Mouse (Mus musculus): ENCODE results near the gene Ufsp1. TPM values are rescaled to one million over a fixed set of nuclear protein-coding genes. Genes with fewer than 3 reads are reported as not detected.

The Ufsp1 gene
- polyA plus RNA-seq, 1 experiment from 2014 or later: 22.3 TPM

DNA sequence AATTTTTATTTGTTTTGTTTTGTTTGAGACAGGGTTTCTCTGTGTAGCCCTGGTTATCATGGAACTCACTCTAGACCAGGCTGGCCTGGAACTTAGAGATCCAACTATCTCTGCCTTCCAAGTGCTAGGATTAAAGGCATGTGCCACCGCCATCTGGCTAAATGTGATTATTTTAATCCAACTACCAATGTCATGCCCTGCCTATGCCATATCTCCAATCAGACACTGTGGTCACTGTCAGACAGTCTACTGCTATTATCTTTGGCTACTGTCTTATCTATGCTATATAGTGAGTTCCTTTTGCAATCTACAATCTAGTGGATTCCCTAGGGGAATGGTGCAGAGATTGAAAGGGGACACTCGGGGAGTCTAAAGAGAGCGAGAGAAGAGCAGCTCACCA, 26.6 kb downstream of the Ufsp1 start:
- Histone ChIP-seq H3K9ac (no peak overlapping the region), H3K9me3 (ENCODE audit: control insufficient read depth, low read length) (no peaks in the 10 kb centered on the region), H3K27ac (no peak overlapping the region), H3K36me3 (replicated peaks; ENCODE audit: control insufficient read depth, insufficient read depth) (peaks cover 70% of the 10 kb centered on the region), H3K4me3 (replicated peaks; ENCODE audit: low read length) (no peak overlapping the region), H3K4me1 (replicated peaks; ENCODE audit: control insufficient read depth, insufficient read depth, low read length) (no peaks in the 10 kb centered on the region), H3K4me2 (replicated peaks) (no peak overlapping the region), H3K27me3 (ENCODE audit: control insufficient read depth, insufficient read depth, low read length) (no peaks in the 10 kb centered on the region)
- DNase-seq (ENCODE audit: low spot score) (no peak), ATAC-seq (ENCODE audit: low FRiP score) (no peak)
- 94% methylated on average over 3 of the region's 3 CpGs for WGBS

DNA sequence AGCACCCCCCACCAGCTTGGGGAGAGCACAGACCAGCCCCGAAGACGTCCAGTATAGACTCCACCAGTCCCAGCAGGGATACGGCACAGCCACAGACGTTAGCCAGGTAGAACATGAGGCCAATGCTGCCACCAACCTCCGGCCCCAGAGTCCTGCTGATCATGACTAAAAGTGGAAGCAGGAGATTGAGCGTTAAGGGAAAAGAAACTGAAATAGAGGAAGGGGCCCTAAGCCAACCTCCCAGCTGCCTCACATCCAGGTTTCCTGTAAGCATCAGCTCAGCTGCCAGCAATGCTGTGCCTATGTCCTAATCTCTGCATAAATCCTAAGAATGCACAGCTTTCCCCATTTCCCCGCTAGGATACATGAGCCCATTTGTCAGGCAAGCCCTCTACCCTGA, 36.5 kb downstream of the Ufsp1 start:
- DNase-seq (ENCODE audit: low spot score): no peak
- no peak for ATAC-seq (ENCODE audit: low FRiP score)
- H3K36me3 ChIP-seq (replicated peaks; ENCODE audit: control insufficient read depth, insufficient read depth): peaks cover 30% of the 10 kb centered on the region
- no peak overlapping the region for H3K4me2 ChIP-seq (replicated peaks)
- no peaks in the 10 kb centered on the region for H3K9me3 ChIP-seq (ENCODE audit: control insufficient read depth, low read length)
- peaks cover 8% of the 10 kb centered on the region for H3K4me1 ChIP-seq (replicated peaks; ENCODE audit: control insufficient read depth, insufficient read depth, low read length)
- H3K4me3 ChIP-seq (replicated peaks; ENCODE audit: low read length): no peak overlapping the region
- H3K9ac ChIP-seq: no peak overlapping the region
- H3K27ac ChIP-seq: no peak overlapping the region
- H3K27me3 ChIP-seq (ENCODE audit: control insufficient read depth, insufficient read depth, low read length): no peaks in the 10 kb centered on the region
- WGBS: 86% methylated on average over 7 of the region's 7 CpGs

DNA sequence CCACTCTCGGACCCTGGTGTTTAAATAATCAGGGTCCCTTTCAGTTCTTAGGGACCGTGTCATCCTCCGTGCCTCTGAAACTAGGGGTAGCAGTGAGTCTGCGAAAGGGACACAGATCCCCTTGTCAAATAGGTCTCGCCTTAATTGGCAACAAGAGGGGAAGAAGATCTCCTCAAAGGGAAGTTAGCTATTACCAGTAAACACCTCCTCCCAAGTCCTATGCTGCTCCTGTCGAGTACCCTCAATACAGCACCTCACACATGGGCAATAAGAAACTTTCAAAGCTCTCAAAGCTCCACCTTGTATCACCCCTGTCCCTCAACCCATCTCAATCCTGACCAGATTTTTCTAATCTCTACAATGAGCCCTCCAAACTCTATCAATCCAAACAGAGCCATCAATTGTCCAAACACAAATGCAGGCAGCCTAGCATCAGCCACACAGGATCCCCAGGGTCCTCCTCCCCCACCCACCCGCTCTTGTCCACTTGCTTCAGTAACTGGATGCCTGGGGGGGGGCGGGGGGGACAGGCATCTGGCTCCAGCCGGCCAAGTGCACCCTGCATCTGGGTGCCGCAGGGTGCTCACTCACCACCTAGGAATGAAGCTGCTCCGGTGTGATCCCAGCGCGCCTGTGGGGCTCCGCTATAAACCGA, 38.6 kb downstream of the Ufsp1 start:
- H3K4me1 ChIP-seq (replicated peaks; ENCODE audit: control insufficient read depth, insufficient read depth, low read length): peaks cover 13% of the 10 kb centered on the region
- peak overlapping the region; percentile 70 for H3K4me2 ChIP-seq (replicated peaks)
- peaks cover 12% of the 10 kb centered on the region; the same call in 1 of the 2 replicates for H3K36me3 ChIP-seq (replicated peaks; ENCODE audit: control insufficient read depth, insufficient read depth)
- WGBS: 18% methylated on average over 15 of the region's 15 CpGs
- ATAC-seq (ENCODE audit: low FRiP score) (no peak; the same call in 1 of the 2 replicates), DNase-seq (ENCODE audit: low spot score) (peak; percentile 26)
- H3K27me3 ChIP-seq (ENCODE audit: control insufficient read depth, insufficient read depth, low read length): no peaks in the 10 kb centered on the region
- H3K9me3 ChIP-seq (ENCODE audit: control insufficient read depth, low read length): no peaks in the 10 kb centered on the region
- H3K9ac ChIP-seq: peak overlapping the region; percentile 81
- H3K27ac ChIP-seq: peak overlapping the region; percentile 76
- peak overlapping the region; percentile 59 for H3K4me3 ChIP-seq (replicated peaks; ENCODE audit: low read length)

DNA sequence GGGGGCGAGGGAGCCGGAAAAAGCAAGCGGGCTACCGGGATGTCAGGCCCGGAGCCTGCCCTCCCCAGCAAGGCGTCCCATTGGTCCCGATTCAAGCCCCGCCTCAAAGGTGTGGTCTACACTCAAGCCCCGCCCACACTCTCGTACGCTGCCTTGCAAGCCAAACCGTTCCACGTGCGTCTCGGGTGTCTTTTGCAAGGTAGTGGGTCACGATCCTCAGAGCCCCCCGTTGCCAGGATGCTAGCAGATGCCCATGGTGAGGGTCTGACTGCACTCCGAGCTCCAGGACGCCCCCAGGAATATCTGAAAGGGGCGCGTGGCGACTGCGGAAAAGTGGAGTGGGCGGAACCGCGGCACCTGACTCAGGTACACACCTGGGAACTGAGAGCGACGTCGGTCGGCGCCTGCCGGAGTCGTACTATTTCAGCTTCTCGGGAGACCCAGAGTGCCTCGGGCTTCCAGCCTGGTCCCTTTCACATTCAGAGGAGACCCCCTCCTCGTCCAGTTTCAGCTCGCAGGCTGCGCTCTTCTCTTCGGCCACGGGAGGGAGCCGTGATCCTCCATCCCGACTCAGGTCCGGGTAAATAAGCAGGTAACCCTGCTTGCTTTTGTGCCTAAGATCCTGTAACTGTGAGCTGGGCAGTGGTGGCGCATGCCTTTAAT, 39.2 kb downstream of the Ufsp1 start, which contains the start of gene Slc12a9:
Gene Slc12a9 (minus strand): TSS at position 86 of the 663 bp plus-strand sequence.
- Histone ChIP-seq H3K4me1 (replicated peaks; ENCODE audit: control insufficient read depth, insufficient read depth, low read length) (peaks cover 13% of the 10 kb centered on the region), H3K4me3 (replicated peaks; ENCODE audit: low read length) (peak within 1 kb of the TSS; percentile 59), H3K27me3 (ENCODE audit: control insufficient read depth, insufficient read depth, low read length) (no peaks in the 10 kb centered on the region), H3K4me2 (replicated peaks) (peak within 1 kb of the TSS; percentile 70), H3K9ac (peak within 1 kb of the TSS; percentile 81), H3K27ac (peak within 1 kb of the TSS; percentile 76), H3K9me3 (ENCODE audit: control insufficient read depth, low read length) (no peaks in the 10 kb centered on the region), H3K36me3 (replicated peaks; ENCODE audit: control insufficient read depth, insufficient read depth) (peaks cover 6% of the 10 kb centered on the region; the same call in 1 of the 2 replicates)
- DNase-seq (ENCODE audit: low spot score) (peak; percentile 96), ATAC-seq (ENCODE audit: low FRiP score) (peak; percentile 91)
- under 1% methylated on average over 44 of the region's 44 CpGs for WGBS

DNA sequence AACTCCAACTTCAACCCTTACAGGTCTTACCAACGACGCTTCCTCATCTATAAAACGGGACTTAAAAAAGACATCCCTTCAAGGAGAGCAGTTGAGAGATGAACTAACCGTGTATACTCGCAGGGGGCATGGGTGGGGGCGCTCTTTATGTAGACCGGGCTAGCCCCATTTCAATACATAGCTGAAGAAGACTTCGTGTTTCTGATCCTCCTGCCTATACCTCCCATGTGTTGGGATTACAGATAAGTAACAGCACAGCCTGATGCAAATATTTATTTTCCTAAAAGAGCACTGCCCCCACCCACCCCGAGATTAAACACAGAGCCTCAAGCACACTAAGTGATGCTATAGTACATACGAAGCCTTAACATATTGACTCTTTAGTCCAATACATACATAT, 39.9 kb downstream of the Ufsp1 start:
- Histone ChIP-seq H3K27ac (no peak overlapping the region; the same call in 1 of the 2 replicates), H3K4me2 (replicated peaks) (peak overlapping the region; percentile 70)
- DNase-seq (ENCODE audit: low spot score): no peak

DNA sequence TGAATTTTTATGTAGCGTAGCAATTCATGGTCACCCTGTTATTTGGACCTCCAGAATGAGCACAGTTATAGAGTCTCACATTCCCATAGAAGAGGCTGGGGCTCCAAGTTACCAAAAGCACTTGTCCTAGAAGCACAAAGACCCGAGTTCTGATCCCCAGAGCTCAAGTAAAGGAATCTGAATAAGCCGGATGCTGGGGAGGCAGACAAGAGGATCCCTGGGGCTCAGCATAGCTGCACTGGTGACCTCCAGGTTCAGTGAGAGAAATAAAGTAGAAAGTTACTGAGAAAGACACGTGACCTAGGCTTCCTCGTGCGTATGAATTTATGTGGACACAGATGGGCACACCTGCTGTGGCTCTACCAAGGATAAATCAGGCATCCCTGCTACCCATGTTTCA, 40.6 kb downstream of the Ufsp1 start:
- Histone ChIP-seq H3K4me3 (replicated peaks; ENCODE audit: low read length) (no peak overlapping the region), H3K27me3 (ENCODE audit: control insufficient read depth, insufficient read depth, low read length) (no peaks in the 10 kb centered on the region), H3K4me2 (replicated peaks) (no peak overlapping the region), H3K36me3 (replicated peaks; ENCODE audit: control insufficient read depth, insufficient read depth) (peaks cover 3% of the 10 kb centered on the region; the same call in 1 of the 2 replicates), H3K4me1 (replicated peaks; ENCODE audit: control insufficient read depth, insufficient read depth, low read length) (peaks cover 26% of the 10 kb centered on the region), H3K9me3 (ENCODE audit: control insufficient read depth, low read length) (no peaks in the 10 kb centered on the region), H3K27ac (no peak overlapping the region), H3K9ac (no peak overlapping the region)
- DNase-seq (ENCODE audit: low spot score) (no peak), ATAC-seq (ENCODE audit: low FRiP score) (no peak)
- WGBS: 67% methylated on average over 6 of the region's 6 CpGs

More for the DNA sequence above, 39.9 kb downstream of the Ufsp1 start:
- Histone ChIP-seq H3K9ac (no peak overlapping the region), H3K36me3 (replicated peaks; ENCODE audit: control insufficient read depth, insufficient read depth) (peaks cover 4% of the 10 kb centered on the region; the same call in 1 of the 2 replicates), H3K4me1 (replicated peaks; ENCODE audit: control insufficient read depth, insufficient read depth, low read length) (peaks cover 20% of the 10 kb centered on the region), H3K9me3 (ENCODE audit: control insufficient read depth, low read length) (no peaks in the 10 kb centered on the region), H3K4me3 (replicated peaks; ENCODE audit: low read length) (no peak overlapping the region), H3K27me3 (ENCODE audit: control insufficient read depth, insufficient read depth, low read length) (no peaks in the 10 kb centered on the region)
- no peak for ATAC-seq (ENCODE audit: low FRiP score)
- 55% methylated on average over 10 of the region's 10 CpGs for WGBS

DNA sequence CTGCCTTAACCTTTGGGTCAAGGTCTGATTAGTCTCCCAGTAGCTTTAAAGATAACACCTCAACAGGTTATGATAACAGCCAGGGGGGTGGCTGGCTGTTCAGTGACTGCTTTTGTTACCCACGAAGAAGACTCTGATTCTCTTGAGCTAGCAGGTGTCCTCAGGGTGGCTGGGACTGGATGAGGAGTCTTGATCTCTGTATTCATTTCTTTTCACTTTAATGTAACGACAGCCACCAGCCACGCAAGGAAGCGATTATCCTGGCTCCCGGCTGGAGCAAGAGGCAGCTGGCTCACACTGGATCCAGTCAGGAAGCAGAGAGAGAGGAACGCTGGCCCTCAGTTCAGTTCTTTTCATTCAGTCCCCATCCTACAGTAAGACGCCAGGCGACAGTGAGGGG, 42.8 kb downstream of the Ufsp1 start:
- H3K9me3 ChIP-seq (ENCODE audit: control insufficient read depth, low read length): no peaks in the 10 kb centered on the region
- H3K4me1 ChIP-seq (replicated peaks; ENCODE audit: control insufficient read depth, insufficient read depth, low read length): peaks cover 25% of the 10 kb centered on the region
- no peaks in the 10 kb centered on the region for H3K36me3 ChIP-seq (replicated peaks; ENCODE audit: control insufficient read depth, insufficient read depth)
- ATAC-seq (ENCODE audit: low FRiP score) (no peak), DNase-seq (ENCODE audit: low spot score) (no peak)
- no peaks in the 10 kb centered on the region for H3K27me3 ChIP-seq (ENCODE audit: control insufficient read depth, insufficient read depth, low read length)
- H3K4me2 ChIP-seq (replicated peaks): no peak overlapping the region
- H3K27ac ChIP-seq: no peak overlapping the region
- 66% methylated on average over 8 of the region's 8 CpGs for WGBS
- H3K9ac ChIP-seq: 0 out of 2 replicates have a peak overlapping the region, but pooled peaks have one; percentile 38
- no peak overlapping the region for H3K4me3 ChIP-seq (replicated peaks; ENCODE audit: low read length)

DNA sequence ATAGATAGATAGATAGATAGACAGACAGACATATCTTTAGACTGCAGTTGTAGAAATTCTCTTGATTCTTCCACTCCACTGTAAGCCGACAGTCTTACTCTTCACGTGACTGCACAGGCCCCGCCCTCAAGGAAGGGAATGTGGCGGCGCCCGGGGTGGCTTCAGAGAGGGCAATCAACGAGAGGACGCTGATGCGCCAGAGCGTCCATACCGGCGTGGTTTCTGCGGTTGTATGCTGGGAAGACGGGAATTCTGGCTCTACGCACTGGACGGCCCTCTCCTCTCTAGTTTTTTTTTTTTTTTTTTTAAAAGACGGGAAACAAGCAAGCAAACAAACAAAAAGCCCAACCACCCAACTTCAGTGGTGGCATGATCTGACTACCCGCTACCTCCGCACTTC, 43.8 kb downstream of the Ufsp1 start:
- peaks cover 18% of the 10 kb centered on the region for H3K4me1 ChIP-seq (replicated peaks; ENCODE audit: control insufficient read depth, insufficient read depth, low read length)
- peak overlapping the region; percentile 40 for H3K4me3 ChIP-seq (replicated peaks; ENCODE audit: low read length)
- peak overlapping the region; percentile 87 for H3K4me2 ChIP-seq (replicated peaks)
- no peaks in the 10 kb centered on the region for H3K9me3 ChIP-seq (ENCODE audit: control insufficient read depth, low read length)
- peak overlapping the region; percentile 62 for H3K9ac ChIP-seq
- H3K36me3 ChIP-seq (replicated peaks; ENCODE audit: control insufficient read depth, insufficient read depth): no peaks in the 10 kb centered on the region
- peak; percentile 88 for DNase-seq (ENCODE audit: low spot score)
- no peaks in the 10 kb centered on the region for H3K27me3 ChIP-seq (ENCODE audit: control insufficient read depth, insufficient read depth, low read length)
- WGBS: under 1% methylated on average over 18 of the region's 19 CpGs
- peak overlapping the region; percentile 91 for H3K27ac ChIP-seq
- peak; percentile 86 for ATAC-seq (ENCODE audit: low FRiP score)

DNA sequence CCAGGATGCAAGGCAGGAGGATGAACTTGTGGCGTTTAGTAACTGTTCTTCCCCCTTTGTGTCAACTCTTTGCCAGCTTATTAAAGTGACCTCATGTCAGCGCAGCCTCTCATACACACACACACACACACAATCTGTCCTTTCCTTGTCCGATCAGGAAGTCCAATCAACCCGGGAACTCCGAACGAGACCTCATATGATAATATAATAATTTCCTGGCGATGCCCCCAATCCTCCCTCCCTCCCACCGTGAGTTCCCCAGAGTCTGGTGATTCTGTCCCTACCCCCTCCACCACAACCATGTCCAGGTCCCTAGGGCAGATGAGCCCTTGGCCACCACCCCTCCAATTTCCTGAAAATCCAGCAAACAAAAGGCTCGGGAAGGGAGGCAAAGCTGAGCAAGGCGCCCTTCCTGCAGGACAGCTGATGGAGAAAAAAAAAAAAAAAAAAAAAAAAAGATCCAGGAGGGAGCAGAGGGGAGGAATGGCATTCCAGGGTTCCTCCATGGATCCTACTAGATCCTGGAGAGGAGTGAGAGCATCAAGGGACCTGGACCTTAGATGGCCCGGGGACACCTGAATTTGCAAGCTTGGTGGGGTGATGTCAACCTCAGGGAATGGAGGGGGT, 44.3 kb downstream of the Ufsp1 start:
- 2% methylated on average over 11 of the region's 11 CpGs for WGBS
- Histone ChIP-seq H3K4me3 (replicated peaks; ENCODE audit: low read length) (peak overlapping the region; percentile 40), H3K27me3 (ENCODE audit: control insufficient read depth, insufficient read depth, low read length) (no peaks in the 10 kb centered on the region), H3K9ac (peak overlapping the region; percentile 62), H3K27ac (peak overlapping the region; percentile 91), H3K4me2 (replicated peaks) (peak overlapping the region; percentile 87), H3K36me3 (replicated peaks; ENCODE audit: control insufficient read depth, insufficient read depth) (no peaks in the 10 kb centered on the region), H3K9me3 (ENCODE audit: control insufficient read depth, low read length) (no peaks in the 10 kb centered on the region), H3K4me1 (replicated peaks; ENCODE audit: control insufficient read depth, insufficient read depth, low read length) (peaks cover 18% of the 10 kb centered on the region)
- peak; percentile 67 for DNase-seq (ENCODE audit: low spot score)
- ATAC-seq (ENCODE audit: low FRiP score): peak; percentile 14

All from hindbrain, embryonic 14.5 days (tissue).